Mouse (Mus musculus) CH12.LX (cell line): ENCODE measurements around the gene Rps26. TPM values are rescaled to one million over a fixed set of nuclear protein-coding genes. Genes with fewer than 3 reads are reported as not detected.
A peak's percentile ranks its signal among the peaks of the same experiment; 100 is the strongest.

ENCODE experiments used
- DNase-seq: peaks from one replicate; pipeline ENCODE4 v3.0.0-alpha.2; 2013; ENCODE audit errors: extremely low read depth
- H3K27ac ChIP-seq: 2 replicates; pipeline ENCODE4 v1.5.1; 2012; ENCODE audit warnings: low read depth, mild to moderate bottlenecking, control low read depth, moderate library complexity; ENCODE audit not compliant: insufficient read depth
- H3K27me3 ChIP-seq: replicated peaks from 2 replicates; pipeline ENCODE3; 2012; ENCODE audit warnings: inconsistent platforms
- H3K36me3 ChIP-seq, 2 experiments: replicated peaks in 1 of 2; 2 replicates each; pipeline versions ENCODE3 to v1.6.1; 2012; ENCODE audit warnings: inconsistent platforms in 1 of 2, low read length in 1 of 2, mild to moderate bottlenecking in 1 of 2, mixed read lengths in 1 of 2, moderate library complexity in 1 of 2; ENCODE audit not compliant: control insufficient read depth in 1 of 2, insufficient read depth in 1 of 2
- H3K4me1 ChIP-seq, 2 experiments: 2 replicates each; pipeline ENCODE4 v1.6.1; 2012; ENCODE audit warnings: inconsistent platforms in 1 of 2, moderate library complexity in 1 of 2; ENCODE audit not compliant: insufficient read depth in 2 of 2, control insufficient read depth in 1 of 2
- H3K4me2 ChIP-seq: 2 replicates; pipeline ENCODE4 v1.6.1; 2012; ENCODE audit warnings: low read depth, mild to moderate bottlenecking, control low read depth; ENCODE audit not compliant: poor library complexity, insufficient read depth, severe bottlenecking
- H3K4me3 ChIP-seq, 3 experiments: fragments of 150-350 bp in 1 of 3; sonication (generic) in 1 of 3; replicated peaks in 1 of 3; 2 replicates each; pipeline versions ENCODE3 to v1.5.1; 2011 to 2012; ENCODE audit warnings: low read depth in 2 of 3, low read length in 2 of 3, mild to moderate bottlenecking in 2 of 3, moderate library complexity in 2 of 3, control low read depth in 1 of 3, improper control_type of control experiment in 1 of 3, inconsistent platforms in 1 of 3, mixed read lengths in 1 of 3; ENCODE audit not compliant: poor library complexity in 1 of 3
- H3K79me2 ChIP-seq: replicated peaks from 2 replicates; pipeline ENCODE4 v1.6.1; 2012; ENCODE audit warnings: mild to moderate bottlenecking, moderate library complexity; ENCODE audit not compliant: control insufficient read depth, poor library complexity, insufficient read depth, severe bottlenecking; ENCODE audit errors: extremely low read depth
- H3K9ac ChIP-seq: 2 replicates; pipeline ENCODE4 v1.6.1; 2012; ENCODE audit warnings: low read depth, mild to moderate bottlenecking, control low read depth, moderate library complexity; ENCODE audit not compliant: insufficient read depth
- H3K9me3 ChIP-seq: replicated peaks from 2 replicates; pipeline ENCODE3; 2012; ENCODE audit warnings: low read length, inconsistent platforms, mixed read lengths
- CHD1 ChIP-seq: IDR thresholded peaks from 2 replicates; pipeline ENCODE4 v1.6.1; 2012; ENCODE audit warnings: low read depth, low read length, improper control_type of control experiment, inconsistent platforms
- CTCF ChIP-seq, 2 experiments: IDR thresholded peaks in 1 of 2; conservative IDR thresholded peaks in 1 of 2; 2 replicates each; pipeline ENCODE4 v1.5.1; 2011 to 2012; ENCODE audit warnings: low read depth in 2 of 2, low read length in 2 of 2, improper control_type of control experiment in 1 of 2, inconsistent platforms in 1 of 2, mild to moderate bottlenecking in 1 of 2, moderate library complexity in 1 of 2
- GABPA ChIP-seq: IDR thresholded peaks from 2 replicates; pipeline ENCODE4 v1.6.1; 2012; ENCODE audit warnings: low read depth, low read length, improper control_type of control experiment, inconsistent platforms; ENCODE audit not compliant: insufficient replicate concordance
- JUND ChIP-seq: conservative IDR thresholded peaks from 2 replicates; pipeline ENCODE4 v1.6.1; 2011; ENCODE audit warnings: low read depth, low read length, improper control_type of control experiment
- MAX ChIP-seq: IDR thresholded peaks from 2 replicates; pipeline ENCODE4 v1.6.1; 2011; ENCODE audit warnings: low read length, improper control_type of control experiment
- NELFE ChIP-seq: IDR thresholded peaks from 2 replicates; pipeline ENCODE4 v1.6.1; 2011; ENCODE audit warnings: low read depth, low read length, improper control_type of control experiment
- NRF1 ChIP-seq: IDR thresholded peaks from 2 replicates; pipeline ENCODE4 v1.6.1; 2014; ENCODE audit warnings: low read depth, mild to moderate bottlenecking, inconsistent platforms, low read length, improper control_type of control experiment, moderate library complexity
- POLR2A ChIP-seq: IDR thresholded peaks from 2 replicates; pipeline ENCODE4 v1.6.1; 2011; ENCODE audit warnings: low read depth, mild to moderate bottlenecking, improper control_type of control experiment, low read length
- POLR2AphosphoS2 ChIP-seq: IDR thresholded peaks from 2 replicates; pipeline ENCODE4 v1.6.1; 2011; ENCODE audit warnings: low read depth, low read length, improper control_type of control experiment
- RAD21 ChIP-seq: IDR thresholded peaks from 2 replicates; pipeline ENCODE4 v1.6.1; 2011; ENCODE audit warnings: low read depth, mild to moderate bottlenecking, low read length, improper control_type of control experiment, moderate library complexity
- RCOR1 ChIP-seq: conservative IDR thresholded peaks from 2 replicates; pipeline ENCODE4 v1.6.1; 2012; ENCODE audit warnings: low read depth, mild to moderate bottlenecking, inconsistent platforms, low read length, improper control_type of control experiment
- SMC3 ChIP-seq: IDR thresholded peaks from 2 replicates; pipeline ENCODE4 v1.6.1; 2011; ENCODE audit warnings: low read depth, low read length, improper control_type of control experiment
- TBP ChIP-seq: conservative IDR thresholded peaks from 2 replicates; pipeline ENCODE4 v1.6.1; 2011; ENCODE audit warnings: low read depth, low read length, improper control_type of control experiment
- UBTF ChIP-seq: IDR thresholded peaks from 2 replicates; pipeline ENCODE4 v1.6.1; 2012; ENCODE audit warnings: low read depth, mild to moderate bottlenecking, inconsistent platforms, low read length, improper control_type of control experiment, moderate library complexity
- USF2 ChIP-seq: conservative IDR thresholded peaks from 2 replicates; pipeline ENCODE4 v1.6.1; 2011; ENCODE audit warnings: low read depth, low read length, improper control_type of control experiment
- ZC3H11A ChIP-seq: IDR thresholded peaks from 2 replicates; pipeline ENCODE4 v1.6.1; 2012; ENCODE audit warnings: low read depth, mild to moderate bottlenecking, inconsistent platforms, low read length, improper control_type of control experiment
- ZKSCAN1 ChIP-seq: IDR thresholded peaks from 2 replicates; pipeline ENCODE4 v1.6.1; 2012; ENCODE audit warnings: low read depth, inconsistent platforms, low read length, improper control_type of control experiment, borderline replicate concordance
- ZMIZ1 ChIP-seq: IDR thresholded peaks from 2 replicates; pipeline ENCODE4 v1.6.1; 2012; ENCODE audit warnings: low read depth, mild to moderate bottlenecking, inconsistent platforms, low read length, improper control_type of control experiment
- dilution Hi-C: fragments of 300-500 bp; cut with MboI; formaldehyde crosslinking; loops from 2 replicates; pipeline ENCODE4 v1.14.3; 2020; ENCODE audit warnings: low sequenced_read_pairs; ENCODE audit not compliant: extremely low pct_unique_long_range_greater_than_20kb, extremely low pct_ligation_motif_present
- in situ Hi-C: fragments of 300-500 bp; cut with MboI; formaldehyde crosslinking; loops from 3 replicates; pipeline ENCODE4 v1.14.3; 2019; ENCODE audit warnings: low sequenced_read_pairs, low pct_ligation_motif_present, low pct_unique_long_range_greater_than_20kb, mixed read lengths
- polyA plus RNA-seq: library from polyadenylated mRNA; unstranded; fragments of >175 nt; gene quantifications from 2 replicates; pipeline ENCODE4 v1.2.1, GENCODE M21; 2012; ENCODE audit warnings: low read depth; ENCODE audit not compliant: insufficient read length
- total RNA-seq, 2 experiments: library from RNA; depleted of rRNA; stranded (reverse); fragments of 300-350 nt in 1 of 2; fragments of >200 nt in 1 of 2; gene quantifications; 2 replicates each; pipeline ENCODE4 v1.2.3; 2012 to 2014

Gene Rps26
- total and polyA plus RNA-seq, 3 experiments: 1,906 to 2,987 (median 2,220) TPM

- Histone ChIP-seq H3K4me1 (peaks cover 0 to 13% of the 10 kb centered on the region in 2 experiments; a peak in 2 of 4 replicates), H3K27me3 (no peaks in the 10 kb centered on the region), H3K4me2 (peak overlapping the region; percentile 95), H3K79me2 (no peaks in the 10 kb centered on the region), H3K9ac (peak overlapping the region; percentile 46; the same call in 1 of the 2 replicates), H3K36me3 (no peaks in the 10 kb centered on the region), H3K4me3 (peak overlapping the region; percentile 8 to 62 (median 45)), H3K9me3 (no peaks in the 10 kb centered on the region), H3K27ac (no peak overlapping the region)
- dilution Hi-C loops: no loop called here
- TF ChIP-seq POLR2A (peak; percentile 52), NELFE (peak; percentile 48; the same call in 1 of the 2 replicates), RAD21 (peak; percentile 82), CTCF (conservative IDR thresholded peaks at IDR 0.05 in 1 of 2, IDR thresholded peaks at IDR 0.05 in 1 of 2; ENCODE audit: low read depth in 2 of 2, low read length in 2 of 2) (peak; percentile 90 to 92), SMC3 (peak; percentile 54), MAX (no peak)
- peak; percentile 90 for DNase-seq
- in situ Hi-C loops: no loop called here
Measured at GRCm38 (mm10) chr10:128612433-128613153, 14.0 kb downstream of the Rps26 start.

- Histone ChIP-seq H3K9ac (no peak overlapping the region), H3K9me3 (no peaks in the 10 kb centered on the region)
- in situ Hi-C loops: no loop called here
- TF ChIP-seq ZC3H11A: no peak
- TF ChIP-seq TBP: no peak
- TF ChIP-seq ZKSCAN1: no peak
- no peak for TF ChIP-seq GABPA
- no peak for TF ChIP-seq CHD1
- TF ChIP-seq, all 38 proteins: peak for 0
- Histone ChIP-seq H3K36me3 (no peaks in the 10 kb centered on the region), H3K4me3 (no peak overlapping the region), H3K27me3 (no peaks in the 10 kb centered on the region), H3K4me2 (no peak overlapping the region), H3K27ac (no peak overlapping the region), H3K4me1 (peaks cover 7 to 21% of the 10 kb centered on the region in 2 experiments; a peak in 3 of 4 replicates), H3K79me2 (no peaks in the 10 kb centered on the region)
- dilution Hi-C loops: no loop called here
- DNase-seq: no peak
Measured at GRCm38 (mm10) chr10:128606483-128606882, 20.1 kb downstream of the Rps26 start.

- in situ Hi-C loops: no loop called here
Measured at GRCm38 (mm10) chr10:128602470-128603128, 23.9 kb downstream of the Rps26 start.

More at GRCm38 (mm10) chr10:128602470-128603128, 23.9 kb downstream of the Rps26 start:
- H3K4me3 ChIP-seq: no peak overlapping the region
- DNase-seq: no peak
- no peak overlapping the region for H3K4me2 ChIP-seq
- no peaks in the 10 kb centered on the region for H3K79me2 ChIP-seq
- H3K9me3 ChIP-seq: no peaks in the 10 kb centered on the region
- no peak for TF ChIP-seq JUND
- no peak for TF ChIP-seq ZMIZ1
- no peak for TF ChIP-seq GABPA
- no peak for TF ChIP-seq RCOR1
- no peak for TF ChIP-seq SMC3
- TF ChIP-seq NRF1: no peak
- TF ChIP-seq NELFE: no peak
- no peak for TF ChIP-seq UBTF
- TF ChIP-seq CHD1: no peak
- TF ChIP-seq POLR2AphosphoS2: no peak
- no peak for TF ChIP-seq CTCF (conservative IDR thresholded peaks at IDR 0.05 in 1 of 2, IDR thresholded peaks at IDR 0.05 in 1 of 2; ENCODE audit: low read depth in 2 of 2, low read length in 2 of 2)
- TF ChIP-seq USF2: no peak
- no peaks in the 10 kb centered on the region for H3K36me3 ChIP-seq
- H3K27me3 ChIP-seq: peaks cover 8% of the 10 kb centered on the region
- no peak overlapping the region for H3K9ac ChIP-seq
- dilution Hi-C loops: no loop called here
- peaks cover 7 to 21% of the 10 kb centered on the region in 2 experiments; a peak in 3 of 4 replicates for H3K4me1 ChIP-seq
- no peak overlapping the region for H3K27ac ChIP-seq
